ENCODE assay signal across 8 mouse cellular contexts in genomic region chr5:92043783-92044182, GRCm38 (mm10). TPM values are rescaled to one million over a fixed set of nuclear protein-coding genes. Genes with fewer than 3 reads are reported as not detected.
A peak's percentile ranks its signal among the peaks of the same experiment; 100 is the strongest.
DNase-seq lines count a peak whose midpoint lies in the region; ATAC-seq and TF ChIP-seq lines count a peak whose summit lies in the region.

Gene Cdkl2 (minus strand): TSS chr5:92043883.

- intact Hi-C loops in gastrocnemius, postnatal 14 days (cut with DNase I; ENCODE audit: low total_unique reads): no loop called here

- peak within 1 kb of the TSS; percentile 73 for H3K4me3 ChIP-seq in heart, embryonic 11.5 days (ENCODE audit: low read depth, low read length)
- peak within 1 kb of the TSS; percentile 94 for H3K4me3 ChIP-seq in E14TG2a.4 (replicated peaks; ENCODE audit: low read length)
- peak within 1 kb of the TSS; percentile 80 for H3K4me3 ChIP-seq in hindbrain, embryonic 10.5 days
- H3K4me3 ChIP-seq in liver, embryonic 13.5 days (replicated peaks): peak within 1 kb of the TSS; percentile 72

- no peak for ATAC-seq in heart, embryonic 11.5 days (replicated peaks; ENCODE audit: insufficient number of reproducible peaks, low FRiP score, low TSS enrichment)
- ATAC-seq in liver, embryonic 13.5 days (ENCODE audit: low read depth): no peak

- H3K9ac ChIP-seq in heart, embryonic 11.5 days (ENCODE audit: low read depth, low read length): peak within 1 kb of the TSS; percentile 66
- peak within 1 kb of the TSS; percentile 69 for H3K9ac ChIP-seq in liver, embryonic 13.5 days

- peak within 1 kb of the TSS; percentile 89 for H3K4me2 ChIP-seq in heart, embryonic 11.5 days
- peak within 1 kb of the TSS; percentile 88 for H3K4me2 ChIP-seq in liver, embryonic 13.5 days

- WGBS in heart, embryonic 11.5 days (ENCODE audit: insufficient replicate concordance): 72% methylated on average over 4 of the region's 4 CpGs
- 79% methylated on average over 4 of the region's 4 CpGs for WGBS in hindbrain, embryonic 10.5 days
- WGBS in liver, embryonic 13.5 days (ENCODE audit: insufficient replicate concordance): 64% methylated on average over 4 of the region's 4 CpGs

- no peaks in the 10 kb centered on the region for H3K27me3 ChIP-seq in heart, embryonic 11.5 days (ENCODE audit: control insufficient read depth, insufficient read depth, low read length)
- H3K27me3 ChIP-seq in E14TG2a.4 (ENCODE audit: insufficient read depth, low read length): no peaks in the 10 kb centered on the region
- peaks cover 36% of the 10 kb centered on the region for H3K27me3 ChIP-seq in hindbrain, embryonic 10.5 days (ENCODE audit: insufficient read depth, poor library complexity, severe bottlenecking)
- peaks cover 25% of the 10 kb centered on the region for H3K27me3 ChIP-seq in liver, embryonic 13.5 days

- H3K36me3 ChIP-seq in heart, embryonic 11.5 days (ENCODE audit: control insufficient read depth, insufficient read depth, low read length): no peaks in the 10 kb centered on the region
- H3K36me3 ChIP-seq in E14TG2a.4 (ENCODE audit: insufficient read depth, low read length): no peaks in the 10 kb centered on the region
- no peaks in the 10 kb centered on the region for H3K36me3 ChIP-seq in hindbrain, embryonic 10.5 days
- no peaks in the 10 kb centered on the region for H3K36me3 ChIP-seq in liver, embryonic 13.5 days

- no peak within 1 kb of the TSS for H3K27ac ChIP-seq in heart, embryonic 11.5 days (ENCODE audit: low read depth, low read length)
- peak within 1 kb of the TSS; percentile 73; the same call in 1 of the 2 replicates for H3K27ac ChIP-seq in hindbrain, embryonic 10.5 days
- no peak within 1 kb of the TSS for H3K27ac ChIP-seq in liver, embryonic 13.5 days

- H3K4me1 ChIP-seq in heart, embryonic 11.5 days (ENCODE audit: control insufficient read depth, insufficient read depth, low read length): no peaks in the 10 kb centered on the region; the same call in 1 of the 2 replicates
- peaks cover 19% of the 10 kb centered on the region for H3K4me1 ChIP-seq in E14TG2a.4 (replicated peaks; ENCODE audit: low read depth, low read length)
- peaks cover 12% of the 10 kb centered on the region; the same call in 1 of the 2 replicates for H3K4me1 ChIP-seq in hindbrain, embryonic 10.5 days (replicated peaks)
- peaks cover 12% of the 10 kb centered on the region for H3K4me1 ChIP-seq in liver, embryonic 13.5 days (replicated peaks)

- H3K9me3 ChIP-seq in heart, embryonic 11.5 days (replicated peaks; ENCODE audit: control insufficient read depth, low read length): no peaks in the 10 kb centered on the region
- H3K9me3 ChIP-seq in E14TG2a.4 (ENCODE audit: low read length): no peaks in the 10 kb centered on the region
- no peaks in the 10 kb centered on the region for H3K9me3 ChIP-seq in hindbrain, embryonic 10.5 days
- no peaks in the 10 kb centered on the region for H3K9me3 ChIP-seq in liver, embryonic 13.5 days (replicated peaks)

- DNase-seq in heart, adult 8-10 months (ENCODE audit: low spot score): no peak
- no peak for DNase-seq in hindbrain, embryonic 10.5 days (ENCODE audit: low spot score)
- no peak for DNase-seq in liver, embryonic 13.5 days
- DNase-seq in cerebellum, postnatal 4 days (ENCODE audit: low spot score in 2 of 2): no peak
- DNase-seq in gastrocnemius, postnatal 14 days: no peak
- no peak for DNase-seq in adrenal gland, adult 2 months

- TF ChIP-seq CTCF in E14TG2a.4 (conservative IDR thresholded peaks at IDR 0.05; ENCODE audit: low read length): no peak

RNA-seq across cellular contexts. Expression of gene Cdkl2, which starts in this region (rescaled TPM):
- polyA plus RNA-seq in heart, embryonic 11.5 days (2014; fragmentation: Nextera tagmentation; extraction: Ambion mirVana): 1.00 and 1.1 TPM in 2 replicates
- total RNA-seq in heart, adult 8-10 months (2022): 1 to 10 TPM; 4.2 to 6.9 (median 5.6) TPM
- 0.34 and 0.77 TPM in 2 replicates for polyA plus RNA-seq in hindbrain, embryonic 10.5 days (2016; fragmentation: Nextera tagmentation; extraction: Ambion mirVana)
- polyA plus RNA-seq in liver, embryonic 13.5 days (2015; fragmentation: Nextera tagmentation; extraction: Ambion mirVana): 0.17 and 0.21 TPM in 2 replicates
- total RNA-seq in gastrocnemius, postnatal 14 days (2021): 1 to 10 TPM; 3.9 to 4.6 TPM
- 1 to 10 TPM; 4.9 to 6.9 TPM for total RNA-seq in adrenal gland, adult 2 months (2021)
- polyA plus RNA-seq in adrenal gland, adult 2 months (2012; rRNA removed): 0.60 and 0.62 TPM in 2 replicates
